Mouse (Mus musculus): Measurements from ENCODE around the gene Serinc5.

GRCm38 (mm10) chr13:92699395-92699794, 88.5 kb downstream of the Serinc5 start:
- no peak for TF ChIP-seq CTCF (IDR thresholded peaks at IDR 0.05)
- no peak for TF ChIP-seq EP300 (IDR thresholded peaks at IDR 0.05; ENCODE audit: insufficient read depth, low read depth, low read length)
- no peak for TF ChIP-seq POLR2A (IDR thresholded peaks at IDR 0.05; ENCODE audit: insufficient read depth, low read depth, low read length)

Measured in heart, adult 2 months (tissue).